Mouse (Mus musculus) olfactory bulb, adult 2 months (tissue): ENCODE measurements around the gene Fkbp14.

ENCODE experiments used
- CTCF ChIP-seq: fragments of 200-500 bp; IDR thresholded peaks from 2 replicates; pipeline ENCODE4 v1.5.1; 2012; ENCODE audit warnings: low read depth, mild to moderate bottlenecking, low read length, moderate library complexity; ENCODE audit not compliant: insufficient read depth
- POLR2A ChIP-seq: fragments of 200-500 bp; IDR thresholded peaks from 2 replicates; pipeline ENCODE4 v1.6.1; 2012; ENCODE audit warnings: mild to moderate bottlenecking, low read depth, low read length, moderate library complexity; ENCODE audit not compliant: insufficient read depth

DNA sequence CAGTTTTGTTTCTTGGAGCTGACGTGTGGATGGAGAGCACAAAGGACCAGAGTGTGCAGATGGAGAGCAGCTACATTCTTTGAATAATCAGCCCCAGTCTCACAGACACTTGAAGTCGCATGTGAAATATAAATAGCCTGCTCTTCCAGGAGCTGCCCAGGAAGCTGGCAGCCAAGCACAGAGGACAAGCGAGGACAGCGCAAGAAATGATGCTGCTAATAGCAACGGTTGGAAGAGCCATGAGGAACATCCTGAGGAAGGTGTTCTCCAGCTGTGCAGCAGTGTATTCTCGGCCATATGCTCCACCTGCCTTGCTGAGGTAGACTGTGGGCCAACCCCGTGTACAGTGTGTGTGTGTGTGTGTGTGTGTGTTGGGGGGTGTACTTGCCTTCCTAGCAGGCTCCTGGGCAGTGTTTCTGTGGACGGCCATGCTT lies 66.0 kb downstream of the Fkbp14 start:
- TF ChIP-seq POLR2A (no peak), CTCF (no peak)
